Mouse (Mus musculus): ENCODE measurements around the gene Hsd3b4. TPM values are rescaled to one million over a fixed set of nuclear protein-coding genes. Genes with fewer than 3 reads are reported as not detected.
"Not testable (repeated sequence)": the region's sequence is repeated elsewhere in the genome, so short reads cannot be mapped to it uniquely, and the experiment has no call there.

Hsd3b4 gene
- total and polyA plus RNA-seq, 2 experiments from 2014 or later = not detected

GRCm38 (mm10) chr3:98497401-98497800, 12.9 kb downstream of the Hsd3b4 start:
- H3K27me3 ChIP-seq (ENCODE audit: insufficient read depth, low read length); H3K4me3 ChIP-seq (ENCODE audit: low read depth, low read length); DNase-seq (ENCODE audit: low spot score); H3K4me2 ChIP-seq (ENCODE audit: low read depth, low read length, poor library complexity, severe bottlenecking); ATAC-seq (ENCODE audit: low FRiP score); H3K27ac ChIP-seq (ENCODE audit: low read depth, low read length); H3K9me3 ChIP-seq (ENCODE audit: low read length); H3K9ac ChIP-seq (replicated peaks; ENCODE audit: low read length, poor library complexity, severe bottlenecking); H3K36me3 ChIP-seq (ENCODE audit: insufficient read depth, low read length); H3K4me1 ChIP-seq (ENCODE audit: insufficient read depth, low read length): not testable (repeated sequence)

DNA sequence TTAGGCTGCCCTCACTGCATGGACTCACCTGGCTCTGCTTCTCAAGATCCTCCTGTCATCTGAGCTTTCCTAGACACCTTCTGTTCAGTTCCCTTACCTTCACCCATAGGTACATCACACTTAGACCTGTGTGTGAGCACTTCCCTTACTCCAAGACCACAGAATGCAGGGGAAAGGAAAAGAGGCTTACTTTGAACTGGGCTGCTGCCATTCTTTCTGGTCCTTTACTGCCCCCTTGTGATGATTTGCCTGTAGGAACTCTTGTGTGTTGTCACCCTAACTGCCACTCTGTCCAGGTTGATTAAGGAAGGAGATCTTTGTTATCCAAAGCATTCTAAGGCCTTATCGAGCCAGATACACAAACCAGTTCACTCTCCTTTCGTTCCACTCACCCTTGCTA, 13.6 kb downstream of the Hsd3b4 start:
- WGBS = no CpG with 5 or more reads among the region's 2 CpGs
- H3K9ac ChIP-seq (replicated peaks; ENCODE audit: low read length, poor library complexity, severe bottlenecking); H3K36me3 ChIP-seq (ENCODE audit: insufficient read depth, low read length); H3K9me3 ChIP-seq (ENCODE audit: low read length); H3K27ac ChIP-seq (ENCODE audit: low read depth, low read length); H3K4me2 ChIP-seq (ENCODE audit: low read depth, low read length, poor library complexity, severe bottlenecking); H3K4me3 ChIP-seq (ENCODE audit: low read depth, low read length); DNase-seq (ENCODE audit: low spot score); ATAC-seq (ENCODE audit: low FRiP score); H3K27me3 ChIP-seq (ENCODE audit: insufficient read depth, low read length); H3K4me1 ChIP-seq (ENCODE audit: insufficient read depth, low read length): not testable (repeated sequence)

DNA sequence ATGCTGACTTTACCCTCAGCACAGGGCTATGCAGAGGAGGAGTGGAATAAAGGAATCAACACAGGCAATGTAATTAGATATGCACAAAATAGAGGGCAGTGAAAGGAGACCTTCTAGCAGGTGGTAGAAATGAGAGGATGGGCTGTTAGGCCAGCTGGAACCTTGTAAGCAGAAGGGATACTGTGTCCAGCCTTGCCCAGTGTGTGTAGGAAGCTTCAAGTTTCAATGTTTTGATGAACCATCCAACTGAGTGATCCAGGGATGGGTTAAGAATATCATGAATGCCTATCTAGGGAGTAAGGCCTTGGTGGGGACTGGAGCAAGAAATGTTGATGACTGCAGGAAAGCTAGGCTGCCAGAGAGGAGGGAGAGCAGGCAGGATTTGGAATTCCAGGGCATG, 15.3 kb downstream of the Hsd3b4 start:
- H3K4me2 ChIP-seq (ENCODE audit: low read depth, low read length, poor library complexity, severe bottlenecking); DNase-seq (ENCODE audit: low spot score); H3K4me1 ChIP-seq (ENCODE audit: insufficient read depth, low read length); H3K4me3 ChIP-seq (ENCODE audit: low read depth, low read length); H3K9ac ChIP-seq (replicated peaks; ENCODE audit: low read length, poor library complexity, severe bottlenecking); H3K9me3 ChIP-seq (ENCODE audit: low read length); H3K27ac ChIP-seq (ENCODE audit: low read depth, low read length); ATAC-seq (ENCODE audit: low FRiP score); H3K36me3 ChIP-seq (ENCODE audit: insufficient read depth, low read length); H3K27me3 ChIP-seq (ENCODE audit: insufficient read depth, low read length): not testable (repeated sequence)

- H3K9me3 ChIP-seq (ENCODE audit: low read length); H3K36me3 ChIP-seq (ENCODE audit: insufficient read depth, low read length); H3K9ac ChIP-seq (replicated peaks; ENCODE audit: low read length, poor library complexity, severe bottlenecking); H3K4me2 ChIP-seq (ENCODE audit: low read depth, low read length, poor library complexity, severe bottlenecking); ATAC-seq (ENCODE audit: low FRiP score); H3K27me3 ChIP-seq (ENCODE audit: insufficient read depth, low read length); H3K4me1 ChIP-seq (ENCODE audit: insufficient read depth, low read length); H3K4me3 ChIP-seq (ENCODE audit: low read depth, low read length); DNase-seq (ENCODE audit: low spot score); H3K27ac ChIP-seq (ENCODE audit: low read depth, low read length): not testable (repeated sequence)
Measured at GRCm38 (mm10) chr3:98494184-98494583, 16.1 kb downstream of the Hsd3b4 start.

DNA sequence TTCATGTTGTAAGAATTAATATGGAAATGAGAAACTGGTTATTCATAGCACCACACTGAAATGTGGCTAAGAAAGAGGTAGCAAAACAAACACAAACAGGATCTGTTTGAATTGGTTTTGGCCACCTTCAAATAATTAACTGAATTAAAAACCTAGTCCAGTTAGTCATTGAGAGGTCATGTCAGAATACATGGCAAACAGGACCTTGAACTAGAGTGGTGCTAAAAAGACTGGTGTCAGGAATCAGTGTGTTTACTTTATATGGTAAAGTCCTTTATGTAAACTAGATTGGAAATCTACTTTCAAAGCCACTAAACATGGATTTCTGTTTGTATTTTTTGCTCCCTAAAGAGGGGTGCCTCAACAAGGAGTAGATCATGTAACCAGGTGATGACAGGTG, 38.8 kb downstream of the Hsd3b4 start:
- H3K9ac ChIP-seq (replicated peaks; ENCODE audit: low read length, poor library complexity, severe bottlenecking); H3K4me1 ChIP-seq (ENCODE audit: insufficient read depth, low read length); H3K9me3 ChIP-seq (ENCODE audit: low read length); H3K4me2 ChIP-seq (ENCODE audit: low read depth, low read length, poor library complexity, severe bottlenecking); H3K27ac ChIP-seq (ENCODE audit: low read depth, low read length); H3K4me3 ChIP-seq (ENCODE audit: low read depth, low read length); H3K36me3 ChIP-seq (ENCODE audit: insufficient read depth, low read length); ATAC-seq (ENCODE audit: low FRiP score); DNase-seq (ENCODE audit: low spot score); H3K27me3 ChIP-seq (ENCODE audit: insufficient read depth, low read length): not testable (repeated sequence)

GRCm38 (mm10) chr3:98471057-98471456, 39.3 kb downstream of the Hsd3b4 start:
- H3K4me2 ChIP-seq (ENCODE audit: low read depth, low read length, poor library complexity, severe bottlenecking); H3K4me1 ChIP-seq (ENCODE audit: insufficient read depth, low read length); ATAC-seq (ENCODE audit: low FRiP score); H3K36me3 ChIP-seq (ENCODE audit: insufficient read depth, low read length); H3K9ac ChIP-seq (replicated peaks; ENCODE audit: low read length, poor library complexity, severe bottlenecking); H3K27me3 ChIP-seq (ENCODE audit: insufficient read depth, low read length); H3K27ac ChIP-seq (ENCODE audit: low read depth, low read length); H3K4me3 ChIP-seq (ENCODE audit: low read depth, low read length); H3K9me3 ChIP-seq (ENCODE audit: low read length); DNase-seq (ENCODE audit: low spot score): not testable (repeated sequence)
- WGBS = no CpG with 5 or more reads among the region's 1 CpGs

DNA sequence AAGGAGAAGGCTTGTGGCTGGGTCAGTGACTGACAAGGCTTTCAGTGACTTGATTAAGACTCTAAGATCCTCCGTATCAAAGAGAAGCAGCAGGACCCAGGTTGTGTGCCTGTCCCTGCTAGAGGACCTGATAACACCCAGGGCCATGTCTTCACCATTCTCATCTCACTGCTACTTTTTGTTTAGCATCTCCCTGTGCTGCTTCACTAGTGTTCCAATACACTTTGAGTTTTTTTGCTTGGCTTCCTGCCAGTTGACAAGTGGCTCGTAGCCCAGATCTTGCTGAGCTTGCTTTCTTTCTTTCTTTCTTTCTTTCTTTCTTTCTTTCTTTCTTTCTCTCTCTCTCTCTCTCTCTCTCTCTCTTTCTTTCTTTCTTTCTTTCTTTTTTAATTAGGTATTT, 41.0 kb downstream of the Hsd3b4 start:
- WGBS = 25% methylated on average over 1 of the region's 2 CpGs
- H3K9ac ChIP-seq (replicated peaks; ENCODE audit: low read length, poor library complexity, severe bottlenecking); H3K36me3 ChIP-seq (ENCODE audit: insufficient read depth, low read length); H3K27ac ChIP-seq (ENCODE audit: low read depth, low read length); H3K4me2 ChIP-seq (ENCODE audit: low read depth, low read length, poor library complexity, severe bottlenecking); DNase-seq (ENCODE audit: low spot score); H3K27me3 ChIP-seq (ENCODE audit: insufficient read depth, low read length); ATAC-seq (ENCODE audit: low FRiP score); H3K4me1 ChIP-seq (ENCODE audit: insufficient read depth, low read length); H3K9me3 ChIP-seq (ENCODE audit: low read length); H3K4me3 ChIP-seq (ENCODE audit: low read depth, low read length): not testable (repeated sequence)

DNA sequence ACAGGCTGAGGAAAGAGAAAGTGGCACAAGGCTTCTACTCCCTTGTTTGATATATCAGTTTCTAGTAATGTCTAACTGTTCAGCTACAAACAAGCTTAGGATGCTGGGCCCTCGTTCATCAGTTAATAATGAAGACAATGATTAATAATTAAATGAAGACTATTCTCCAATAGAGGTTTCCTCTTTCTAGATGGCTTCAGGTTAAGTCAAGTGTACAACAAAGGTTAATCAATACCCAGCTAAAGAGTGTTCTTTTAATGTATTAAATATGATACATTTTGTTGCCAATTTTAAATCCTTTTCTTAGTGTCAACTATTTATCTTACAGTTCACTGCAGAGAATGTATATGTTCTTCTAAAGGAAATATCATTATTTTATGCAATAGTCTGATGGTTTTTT, 53.3 kb downstream of the Hsd3b4 start, which contains the start of gene Gm4450:
TSS of gene Gm4450 (minus strand) at position 101 of the 400 bp plus-strand sequence.
- not testable (repeated sequence) for DNase-seq (ENCODE audit: low spot score); ATAC-seq (ENCODE audit: low FRiP score); H3K9ac ChIP-seq (replicated peaks; ENCODE audit: low read length, poor library complexity, severe bottlenecking); H3K27me3 ChIP-seq (ENCODE audit: insufficient read depth, low read length); H3K9me3 ChIP-seq (ENCODE audit: low read length); H3K36me3 ChIP-seq (ENCODE audit: insufficient read depth, low read length); H3K4me3 ChIP-seq (ENCODE audit: low read depth, low read length); H3K4me1 ChIP-seq (ENCODE audit: insufficient read depth, low read length); H3K4me2 ChIP-seq (ENCODE audit: low read depth, low read length, poor library complexity, severe bottlenecking); H3K27ac ChIP-seq (ENCODE audit: low read depth, low read length)
- no CpG with 5 or more reads among the region's 1 CpGs for WGBS

DNA sequence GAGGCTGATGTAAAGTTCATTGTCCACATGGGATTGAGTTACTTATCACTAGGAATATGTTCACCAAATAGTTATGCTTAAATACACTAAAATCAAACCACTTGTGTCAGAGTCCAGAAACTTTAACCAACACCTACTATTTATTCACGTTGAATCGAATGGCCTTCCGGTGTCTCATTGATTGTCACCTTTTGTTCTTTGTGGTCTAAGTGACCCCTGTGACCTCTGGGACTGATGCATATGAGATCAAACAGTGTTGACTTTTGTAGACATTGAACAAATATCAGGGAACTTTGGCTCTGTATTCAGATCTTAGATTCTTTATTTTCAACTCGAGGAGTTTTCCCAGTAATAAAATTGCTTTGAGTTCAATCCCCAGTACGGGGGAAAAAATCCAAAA, 56.5 kb downstream of the Hsd3b4 start:
- WGBS = 67% methylated on average over 5 of the region's 5 CpGs
- not testable (repeated sequence) for H3K4me1 ChIP-seq (ENCODE audit: insufficient read depth, low read length)

More for the DNA sequence above, 56.5 kb downstream of the Hsd3b4 start:
- not testable (repeated sequence) for ATAC-seq (ENCODE audit: low FRiP score); H3K27ac ChIP-seq (ENCODE audit: low read depth, low read length); H3K27me3 ChIP-seq (ENCODE audit: insufficient read depth, low read length); H3K9me3 ChIP-seq (ENCODE audit: low read length); H3K4me2 ChIP-seq (ENCODE audit: low read depth, low read length, poor library complexity, severe bottlenecking); H3K4me3 ChIP-seq (ENCODE audit: low read depth, low read length); H3K36me3 ChIP-seq (ENCODE audit: insufficient read depth, low read length); DNase-seq (ENCODE audit: low spot score); H3K9ac ChIP-seq (replicated peaks; ENCODE audit: low read length, poor library complexity, severe bottlenecking)

Measured in midbrain, postnatal 0 days (tissue).